Mouse (Mus musculus) CH12.LX (cell line): ENCODE measurements around the gene Lyg1. TPM values are rescaled to one million over a fixed set of nuclear protein-coding genes. Genes with fewer than 3 reads are reported as not detected.

Experiments
- DNase-seq: peaks from one replicate; pipeline ENCODE4 v3.0.0-alpha.2; 2013; ENCODE audit errors: extremely low read depth
- H3K27ac ChIP-seq: 2 replicates; pipeline ENCODE4 v1.5.1; 2012; ENCODE audit warnings: low read depth, mild to moderate bottlenecking, control low read depth, moderate library complexity; ENCODE audit not compliant: insufficient read depth
- H3K27me3 ChIP-seq: replicated peaks from 2 replicates; pipeline ENCODE3; 2012; ENCODE audit warnings: inconsistent platforms
- H3K36me3 ChIP-seq, 2 experiments: replicated peaks in 1 of 2; 2 replicates each; pipeline versions ENCODE3 to v1.6.1; 2012; ENCODE audit warnings: inconsistent platforms in 1 of 2, low read length in 1 of 2, mild to moderate bottlenecking in 1 of 2, mixed read lengths in 1 of 2, moderate library complexity in 1 of 2; ENCODE audit not compliant: control insufficient read depth in 1 of 2, insufficient read depth in 1 of 2
- H3K4me1 ChIP-seq, 2 experiments: 2 replicates each; pipeline ENCODE4 v1.6.1; 2012; ENCODE audit warnings: inconsistent platforms in 1 of 2, moderate library complexity in 1 of 2; ENCODE audit not compliant: insufficient read depth in 2 of 2, control insufficient read depth in 1 of 2
- H3K4me2 ChIP-seq: 2 replicates; pipeline ENCODE4 v1.6.1; 2012; ENCODE audit warnings: low read depth, mild to moderate bottlenecking, control low read depth; ENCODE audit not compliant: poor library complexity, insufficient read depth, severe bottlenecking
- H3K4me3 ChIP-seq, 3 experiments: fragments of 150-350 bp in 1 of 3; sonication (generic) in 1 of 3; replicated peaks in 1 of 3; 2 replicates each; pipeline versions ENCODE3 to v1.5.1; 2011 to 2012; ENCODE audit warnings: low read depth in 2 of 3, low read length in 2 of 3, mild to moderate bottlenecking in 2 of 3, moderate library complexity in 2 of 3, control low read depth in 1 of 3, improper control_type of control experiment in 1 of 3, inconsistent platforms in 1 of 3, mixed read lengths in 1 of 3; ENCODE audit not compliant: poor library complexity in 1 of 3
- H3K79me2 ChIP-seq: replicated peaks from 2 replicates; pipeline ENCODE4 v1.6.1; 2012; ENCODE audit warnings: mild to moderate bottlenecking, moderate library complexity; ENCODE audit not compliant: control insufficient read depth, poor library complexity, insufficient read depth, severe bottlenecking; ENCODE audit errors: extremely low read depth
- H3K9ac ChIP-seq: 2 replicates; pipeline ENCODE4 v1.6.1; 2012; ENCODE audit warnings: low read depth, mild to moderate bottlenecking, control low read depth, moderate library complexity; ENCODE audit not compliant: insufficient read depth
- H3K9me3 ChIP-seq: replicated peaks from 2 replicates; pipeline ENCODE3; 2012; ENCODE audit warnings: low read length, inconsistent platforms, mixed read lengths
- BHLHE40 ChIP-seq: IDR thresholded peaks from 2 replicates; pipeline ENCODE4 v1.6.1; 2011; ENCODE audit warnings: mild to moderate bottlenecking, low read depth, low read length, improper control_type of control experiment
- CHD2 ChIP-seq: IDR thresholded peaks from 2 replicates; pipeline ENCODE4 v1.6.1; 2011; ENCODE audit warnings: low read length, improper control_type of control experiment
- ELF1 ChIP-seq: IDR thresholded peaks from 2 replicates; pipeline ENCODE4 v1.6.1; 2014; ENCODE audit warnings: low read depth, mild to moderate bottlenecking, inconsistent platforms, low read length, improper control_type of control experiment
- JUN ChIP-seq: IDR thresholded peaks from 2 replicates; pipeline ENCODE4 v1.6.1; 2011; ENCODE audit warnings: low read depth, mild to moderate bottlenecking, low read length, improper control_type of control experiment, moderate library complexity; ENCODE audit not compliant: insufficient read depth
- KAT2A ChIP-seq: IDR thresholded peaks from 2 replicates; pipeline ENCODE4 v1.6.1; 2012; ENCODE audit warnings: low read length, improper control_type of control experiment, inconsistent platforms; ENCODE audit not compliant: insufficient replicate concordance
- MAFK ChIP-seq: IDR thresholded peaks from 2 replicates; pipeline ENCODE4 v1.6.1; 2011; ENCODE audit warnings: low read length, improper control_type of control experiment; ENCODE audit not compliant: insufficient replicate concordance
- MAX ChIP-seq: IDR thresholded peaks from 2 replicates; pipeline ENCODE4 v1.6.1; 2011; ENCODE audit warnings: low read length, improper control_type of control experiment
- NRF1 ChIP-seq: IDR thresholded peaks from 2 replicates; pipeline ENCODE4 v1.6.1; 2014; ENCODE audit warnings: low read depth, mild to moderate bottlenecking, inconsistent platforms, low read length, improper control_type of control experiment, moderate library complexity
- PAX5 ChIP-seq: IDR thresholded peaks from 2 replicates; pipeline ENCODE4 v1.6.1; 2012; ENCODE audit warnings: low read length, inconsistent platforms, mixed read lengths
- POLR2A ChIP-seq: IDR thresholded peaks from 2 replicates; pipeline ENCODE4 v1.6.1; 2011; ENCODE audit warnings: low read depth, mild to moderate bottlenecking, improper control_type of control experiment, low read length
- POLR2AphosphoS2 ChIP-seq: IDR thresholded peaks from 2 replicates; pipeline ENCODE4 v1.6.1; 2011; ENCODE audit warnings: low read depth, low read length, improper control_type of control experiment
- RCOR1 ChIP-seq: conservative IDR thresholded peaks from 2 replicates; pipeline ENCODE4 v1.6.1; 2012; ENCODE audit warnings: low read depth, mild to moderate bottlenecking, inconsistent platforms, low read length, improper control_type of control experiment
- SIN3A ChIP-seq: IDR thresholded peaks from 2 replicates; pipeline ENCODE4 v1.6.1; 2012; ENCODE audit warnings: low read length, improper control_type of control experiment, inconsistent platforms
- SMC3 ChIP-seq: IDR thresholded peaks from 2 replicates; pipeline ENCODE4 v1.6.1; 2011; ENCODE audit warnings: low read depth, low read length, improper control_type of control experiment
- TBP ChIP-seq: conservative IDR thresholded peaks from 2 replicates; pipeline ENCODE4 v1.6.1; 2011; ENCODE audit warnings: low read depth, low read length, improper control_type of control experiment
- TCF12 ChIP-seq: IDR thresholded peaks from 2 replicates; pipeline ENCODE4 v1.6.1; 2014; ENCODE audit warnings: low read depth, mild to moderate bottlenecking, inconsistent platforms, low read length, improper control_type of control experiment
- UBTF ChIP-seq: IDR thresholded peaks from 2 replicates; pipeline ENCODE4 v1.6.1; 2012; ENCODE audit warnings: low read depth, mild to moderate bottlenecking, inconsistent platforms, low read length, improper control_type of control experiment, moderate library complexity
- USF2 ChIP-seq: conservative IDR thresholded peaks from 2 replicates; pipeline ENCODE4 v1.6.1; 2011; ENCODE audit warnings: low read depth, low read length, improper control_type of control experiment
- ZC3H11A ChIP-seq: IDR thresholded peaks from 2 replicates; pipeline ENCODE4 v1.6.1; 2012; ENCODE audit warnings: low read depth, mild to moderate bottlenecking, inconsistent platforms, low read length, improper control_type of control experiment
- dilution Hi-C: fragments of 300-500 bp; cut with MboI; formaldehyde crosslinking; loops from 2 replicates; pipeline ENCODE4 v1.14.3; 2020; ENCODE audit warnings: low sequenced_read_pairs; ENCODE audit not compliant: extremely low pct_unique_long_range_greater_than_20kb, extremely low pct_ligation_motif_present
- in situ Hi-C: fragments of 300-500 bp; cut with MboI; formaldehyde crosslinking; loops from 3 replicates; pipeline ENCODE4 v1.14.3; 2019; ENCODE audit warnings: low sequenced_read_pairs, low pct_ligation_motif_present, low pct_unique_long_range_greater_than_20kb, mixed read lengths
- polyA plus RNA-seq: library from polyadenylated mRNA; unstranded; fragments of >175 nt; gene quantifications from 2 replicates; pipeline ENCODE4 v1.2.1, GENCODE M21; 2012; ENCODE audit warnings: low read depth; ENCODE audit not compliant: insufficient read length
- total RNA-seq, 2 experiments: library from RNA; depleted of rRNA; stranded (reverse); fragments of 300-350 nt in 1 of 2; fragments of >200 nt in 1 of 2; gene quantifications; 2 replicates each; pipeline ENCODE4 v1.2.3; 2012 to 2014

Gene Lyg1
- total and polyA plus RNA-seq, 3 experiments: not detected

DNA sequence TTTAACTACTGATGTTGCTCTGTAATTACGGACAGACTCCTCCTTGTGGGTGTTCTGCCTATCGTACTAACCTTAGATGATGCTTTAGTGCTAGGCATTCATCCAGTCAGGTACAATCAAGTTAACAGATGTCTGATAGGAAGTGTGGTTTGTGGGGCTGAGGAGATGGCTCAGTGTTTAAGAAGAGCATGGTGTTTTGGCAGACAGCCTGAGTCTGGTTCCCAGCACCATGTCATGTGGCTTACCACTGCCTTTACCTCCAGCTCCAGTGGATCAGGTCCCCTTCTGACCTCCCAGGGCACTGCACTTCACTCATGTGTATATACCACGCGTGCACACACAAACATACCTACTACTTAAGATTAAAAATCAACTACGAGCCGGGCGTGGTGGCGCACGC lies 44.4 kb upstream of the Lyg1 start:
- no peak for DNase-seq
- Histone ChIP-seq H3K9me3 (no peaks in the 10 kb centered on the region), H3K36me3 (peaks cover 0 to 24% of the 10 kb centered on the region in 2 experiments), H3K27me3 (no peaks in the 10 kb centered on the region), H3K4me3 (no peak overlapping the region), H3K4me2 (no peak overlapping the region), H3K4me1 (peaks cover 6 to 37% of the 10 kb centered on the region in 2 experiments; a peak in 3 of 4 replicates), H3K79me2 (peaks cover 80% of the 10 kb centered on the region), H3K9ac (no peak overlapping the region), H3K27ac (no peak overlapping the region)
- in situ Hi-C loops: loop anchor here (10.0 kb wide), 1 partner anchor 123 kb away; the partner anchor contains the start of gene Rev1
- TF ChIP-seq MAFK: no peak
- TF ChIP-seq MAX: no peak
- TF ChIP-seq RCOR1: no peak
- no peak for TF ChIP-seq ELF1
- no peak for TF ChIP-seq TCF12
- TF ChIP-seq CHD2: no peak
- no peak for TF ChIP-seq TBP
- no peak for TF ChIP-seq USF2
- TF ChIP-seq SMC3: no peak
- no peak for TF ChIP-seq ZC3H11A
- no peak for TF ChIP-seq JUN
- dilution Hi-C loops: no loop called here

- in situ Hi-C loops: loop anchor here (10.0 kb wide), 1 partner anchor 124 kb away; the partner anchor contains the start of gene Rev1
- H3K4me3 ChIP-seq: no peak overlapping the region
Measured at GRCm38 (mm10) chr1:38000844-38001243, 43.3 kb upstream of the Lyg1 start.

DNA sequence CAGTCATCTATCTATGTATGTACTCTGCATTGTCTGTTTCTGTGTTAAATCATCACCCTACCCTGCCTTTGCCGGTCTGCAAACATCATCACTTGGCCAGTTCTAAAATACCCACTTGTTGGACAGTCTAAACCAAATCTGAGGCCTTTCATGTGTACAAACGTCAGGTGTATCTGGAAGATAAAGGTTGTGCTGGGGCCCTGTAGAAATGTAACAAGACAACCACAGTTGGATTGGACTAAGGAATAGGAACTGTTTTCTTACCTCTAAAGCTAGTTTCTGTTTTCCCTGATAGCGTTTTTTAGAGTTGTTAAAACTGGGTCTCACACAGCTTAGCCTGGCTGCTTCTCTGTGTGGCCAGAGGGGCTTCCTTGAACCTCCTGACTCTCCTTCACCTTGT lies 42.0 kb upstream of the Lyg1 start:
- no peak for TF ChIP-seq SIN3A
- TF ChIP-seq PAX5: no peak
- no peak for TF ChIP-seq ZC3H11A
- no peak for TF ChIP-seq UBTF
- TF ChIP-seq TBP: no peak
- TF ChIP-seq POLR2AphosphoS2: no peak
- TF ChIP-seq POLR2A: no peak
- no peak for TF ChIP-seq NRF1
- Histone ChIP-seq H3K27ac (no peak overlapping the region), H3K4me2 (peak overlapping the region; percentile 48), H3K4me3 (peak overlapping the region; percentile 37 to 82 (median 72)), H3K9me3 (no peaks in the 10 kb centered on the region), H3K27me3 (no peaks in the 10 kb centered on the region), H3K79me2 (peaks cover 74% of the 10 kb centered on the region), H3K36me3 (peaks cover 10 to 29% of the 10 kb centered on the region in 2 experiments), H3K4me1 (peaks cover 6 to 32% of the 10 kb centered on the region in 2 experiments; a peak in 3 of 4 replicates), H3K9ac (peak overlapping the region; percentile 81)
- dilution Hi-C loops: no loop called here
- no peak for DNase-seq
- in situ Hi-C loops: no loop called here

More at GRCm38 (mm10) chr1:38000844-38001243, 43.3 kb upstream of the Lyg1 start:
- H3K9ac ChIP-seq: no peak overlapping the region
- H3K4me2 ChIP-seq: no peak overlapping the region
- no peaks in the 10 kb centered on the region for H3K27me3 ChIP-seq
- H3K36me3 ChIP-seq: peaks cover 0 to 20% of the 10 kb centered on the region in 2 experiments
- H3K27ac ChIP-seq: no peak overlapping the region
- dilution Hi-C loops: no loop called here
- H3K9me3 ChIP-seq: no peaks in the 10 kb centered on the region
- peaks cover 79% of the 10 kb centered on the region for H3K79me2 ChIP-seq
- TF ChIP-seq UBTF (no peak), KAT2A (no peak), BHLHE40 (no peak)
- TF ChIP-seq, all 38 proteins: peak for 0
- no peak for DNase-seq
- H3K4me1 ChIP-seq: peaks cover 6 to 32% of the 10 kb centered on the region in 2 experiments; a peak in 3 of 4 replicates
